Mouse (Mus musculus) cerebellum, adult 2 months (tissue): ENCODE measurements around the gene Casc3.

Experiments used
- CTCF ChIP-seq: fragments of 200-500 bp; IDR thresholded peaks from 2 replicates; pipeline ENCODE4 v1.5.1; 2011; ENCODE audit warnings: low read depth, mild to moderate bottlenecking, control low read depth, low read length, moderate library complexity, borderline replicate concordance; ENCODE audit not compliant: insufficient read depth
- POLR2A ChIP-seq: fragments of 200-500 bp; IDR thresholded peaks from 2 replicates; pipeline ENCODE4 v1.6.1; 2011; ENCODE audit warnings: low read length, control low read depth, borderline replicate concordance; ENCODE audit not compliant: insufficient read depth

- no peak for TF ChIP-seq CTCF
- TF ChIP-seq POLR2A = no peak
These were observed 16.6 kb upstream of the Casc3 start for GRCm38 (mm10) chr11:98788139-98788538.
